Mouse (Mus musculus): ENCODE results near the gene Bcas3.

GRCm38 (mm10) chr11:85710155-85710554, 357.2 kb downstream of the Bcas3 start:
- TF ChIP-seq CTCF (IDR thresholded peaks at IDR 0.05; ENCODE audit: low read depth, low read length): no peak
- no peak for TF ChIP-seq POLR2A (IDR thresholded peaks at IDR 0.05; ENCODE audit: borderline replicate concordance, low read depth, low read length)
